Mouse (Mus musculus) frontal cortex, postnatal 25 days (tissue): ENCODE results near the gene Ccndbp1.
A peak's percentile ranks its signal among the peaks of the same experiment; 100 is the strongest.
"Not testable (repeated sequence)": the region's sequence is repeated elsewhere in the genome, so short reads cannot be mapped to it uniquely, and the experiment has no call there.

Source experiments
- DNase-seq, 2 experiments: peaks; one replicate each; pipeline ENCODE4 v3.0.0; 2022; ENCODE audit warnings: low spot score in 2 of 2

The Ccndbp1 gene

GRCm38 (mm10) chr2:121007925-121008663, at the start of gene Ccndbp1:
TSS of gene Ccndbp1 (plus strand) at chr2:121008403.
- DNase-seq, result peak; percentile 65 to 67

DNA sequence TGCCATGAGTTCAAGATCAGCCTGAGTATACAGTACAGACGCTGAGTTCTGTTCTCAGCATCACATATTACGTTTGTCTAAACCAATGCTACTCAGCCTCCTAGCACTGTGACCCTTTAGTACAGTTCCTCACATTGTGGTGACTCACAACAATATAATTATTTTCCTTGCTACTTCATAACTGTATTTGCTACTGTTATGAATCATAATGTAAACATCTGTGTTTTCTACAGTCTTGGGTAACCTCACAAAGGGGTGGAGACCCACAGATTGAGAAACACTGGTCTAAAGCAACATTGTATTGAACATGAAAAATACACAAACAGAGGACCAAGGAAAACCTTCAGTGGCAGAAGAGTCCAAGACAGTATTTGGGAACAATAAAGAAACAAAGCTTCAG, 48.8 kb upstream of the Ccndbp1 start:
- DNase-seq, result no peak

DNA sequence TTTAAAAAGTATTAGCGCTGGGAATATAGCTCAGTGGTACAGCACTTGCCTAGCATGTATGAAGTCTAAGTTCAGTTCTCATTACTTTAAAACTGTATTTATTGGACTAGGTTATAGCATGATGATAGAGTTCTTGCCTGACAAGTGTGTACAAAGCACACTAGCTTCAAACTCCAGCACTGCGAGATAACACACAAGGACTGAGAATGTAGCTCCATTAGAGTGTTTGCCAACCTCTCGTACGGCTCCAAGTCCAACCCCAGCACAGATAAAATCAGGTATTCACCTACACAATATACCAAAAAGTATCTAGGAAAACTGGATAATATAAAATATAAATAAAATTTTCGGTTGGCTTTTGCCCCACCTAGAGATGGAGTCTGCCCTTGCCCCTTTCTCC, 48.4 kb upstream of the Ccndbp1 start:
- DNase-seq, result no peak

GRCm38 (mm10) chr2:120960261-120960660, 47.9 kb upstream of the Ccndbp1 start:
- DNase-seq, result no peak

GRCm38 (mm10) chr2:120963110-120963509, 45.1 kb upstream of the Ccndbp1 start:
- DNase-seq, result no peak

DNA sequence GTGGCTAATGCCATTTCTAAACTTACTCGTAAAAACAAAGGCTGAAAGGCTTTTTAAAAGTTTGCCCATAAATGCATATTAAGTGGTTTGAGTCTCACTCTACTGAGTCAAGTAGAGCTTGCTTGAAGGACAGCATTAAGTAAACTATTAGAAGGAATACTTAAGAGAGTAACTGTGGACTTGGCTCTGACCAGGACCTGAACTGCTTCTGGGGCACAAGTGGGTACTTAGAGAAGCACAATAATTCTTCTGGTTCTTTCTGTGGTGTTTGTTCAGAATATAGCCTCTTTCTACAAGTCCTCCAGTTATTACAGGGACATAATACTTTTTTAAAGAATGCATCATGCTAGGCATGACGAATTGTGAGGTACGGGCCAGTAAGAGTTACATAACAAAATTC, 42.7 kb upstream of the Ccndbp1 start:
- DNase-seq, result no peak

DNA sequence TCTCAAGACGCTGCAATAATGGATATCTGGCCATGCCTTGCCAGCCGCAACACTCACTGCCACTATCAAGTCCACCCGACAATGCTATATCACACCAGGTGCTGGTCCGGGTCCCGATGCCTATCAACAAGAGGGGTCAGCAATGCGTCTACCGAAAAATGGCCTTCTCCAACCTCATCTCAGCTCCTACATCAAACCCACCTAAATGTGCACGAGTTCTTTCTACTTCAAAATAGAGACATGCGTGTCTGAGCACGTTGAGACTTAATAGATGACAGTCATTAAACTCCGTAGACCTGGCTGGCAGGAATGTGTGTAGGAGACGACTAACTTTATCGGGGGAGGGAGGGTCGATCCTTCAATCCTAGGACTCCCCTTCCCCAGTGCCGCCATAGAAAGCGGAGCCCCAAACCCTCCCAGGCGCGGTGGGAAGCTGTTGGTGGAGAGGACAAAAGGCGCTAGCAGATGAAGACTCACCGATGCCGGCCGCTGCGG, 38.1 kb upstream of the Ccndbp1 start:
- DNase-seq, result no peak

- DNase-seq, result peak; percentile 62 to 75
These were observed 37.6 kb upstream of the Ccndbp1 start, which contains the start of gene Ubr1 for GRCm38 (mm10) chr2:120970559-120971080. TSS of gene Ubr1 (minus strand) at chr2:120970715.

DNA sequence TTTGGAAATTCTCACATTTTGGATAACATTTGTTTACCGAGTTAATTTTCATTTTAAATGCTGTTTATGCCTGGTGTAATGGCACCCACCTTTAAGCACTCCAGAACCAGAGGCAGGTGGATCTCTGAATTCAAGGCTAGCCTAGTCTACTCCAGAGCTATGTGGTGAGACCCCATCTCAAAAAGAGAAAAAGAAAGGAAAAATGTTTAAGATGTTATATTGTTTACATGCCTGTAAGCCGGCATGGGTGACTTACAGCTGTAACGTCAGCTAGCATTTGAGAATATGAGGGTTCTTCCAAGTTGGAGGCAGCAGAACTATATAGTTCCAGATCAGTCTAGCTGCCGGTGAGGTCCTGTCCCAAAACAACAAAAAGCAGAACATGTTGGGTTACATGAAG, 36.4 kb upstream of the Ccndbp1 start:
- no peak for DNase-seq

DNA sequence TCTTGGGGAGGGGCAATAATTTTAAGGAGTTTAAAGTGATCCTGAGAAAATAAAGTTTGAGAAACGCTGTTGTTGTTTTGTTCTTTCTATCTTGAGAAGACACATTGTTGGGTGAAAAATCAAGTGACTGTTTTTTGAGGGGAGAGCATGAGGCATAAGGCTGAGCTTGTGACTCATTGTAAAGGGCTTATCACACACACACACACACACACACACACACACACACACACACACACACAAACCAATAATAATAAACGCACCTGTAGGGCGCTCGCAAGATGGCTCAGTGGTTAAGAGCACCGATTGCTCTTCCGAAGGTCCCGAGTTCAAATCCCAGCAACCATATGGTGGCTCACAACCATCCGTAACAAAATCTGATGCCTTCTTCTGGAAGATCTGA, 35.9 kb upstream of the Ccndbp1 start:
- not testable (repeated sequence) for DNase-seq

GRCm38 (mm10) chr2:120972964-120973363, 35.2 kb upstream of the Ccndbp1 start:
- DNase-seq, result no peak

DNA sequence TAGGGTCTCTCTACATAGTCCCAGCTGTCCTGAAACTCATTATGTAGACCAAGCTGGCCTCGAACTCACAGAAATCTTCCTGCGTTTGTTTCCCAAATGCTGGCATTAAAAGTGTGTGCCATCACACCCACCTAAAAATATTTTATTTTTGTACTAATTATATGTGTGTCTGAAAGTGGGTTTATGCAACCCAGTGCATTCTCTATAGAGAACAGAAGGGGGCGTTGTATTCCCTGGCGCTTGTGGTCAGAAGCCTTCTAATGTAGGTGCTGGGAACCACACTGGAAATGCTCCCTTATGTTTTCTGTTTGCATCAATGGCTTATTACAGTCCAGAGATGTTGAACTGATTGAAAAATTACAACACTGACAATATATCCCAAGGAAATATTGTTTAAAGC, 31.9 kb upstream of the Ccndbp1 start:
- DNase-seq, result no peak

GRCm38 (mm10) chr2:120976990-120977925, 30.9 kb upstream of the Ccndbp1 start, which contains the start of gene Tmem62:
TSS of gene Tmem62 (plus strand) at chr2:120977017.
- DNase-seq, result peak; percentile 41 to 47

DNA sequence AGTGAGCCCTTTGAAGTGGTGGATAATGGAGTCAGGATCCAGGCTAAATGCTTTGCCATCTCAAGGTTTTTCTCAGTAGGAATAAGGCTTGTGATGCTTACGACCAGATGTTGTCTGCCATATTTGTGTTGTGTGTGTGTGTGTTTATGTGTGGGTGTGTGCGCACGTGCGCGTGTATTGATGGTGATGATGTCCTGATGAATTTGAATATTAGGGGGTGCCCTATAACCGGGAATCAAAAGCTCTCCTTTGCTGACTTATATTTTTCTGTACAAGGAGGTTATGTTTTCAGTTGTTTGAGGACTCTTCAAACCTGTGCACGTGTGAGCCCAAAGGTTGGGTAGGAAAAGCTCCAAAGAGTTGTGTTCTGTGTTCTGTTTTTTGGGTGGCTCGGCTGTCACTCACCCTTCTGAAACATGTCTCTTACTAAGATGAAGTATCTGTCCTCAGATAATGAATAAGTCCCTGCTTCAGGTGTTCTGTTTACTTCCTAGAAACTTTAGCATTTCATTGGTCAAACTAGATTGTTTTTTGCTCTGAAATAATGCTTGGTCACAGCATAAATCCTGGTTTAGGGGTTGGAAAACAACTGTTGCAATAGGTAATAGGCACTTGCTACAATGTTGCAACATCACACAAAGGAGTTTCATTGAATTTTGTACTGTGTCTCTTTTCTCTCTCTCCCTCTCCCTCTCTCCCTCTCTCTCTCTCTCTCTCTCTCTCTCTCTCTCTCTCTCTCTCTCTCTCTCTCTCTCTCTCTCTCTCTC, 30.1 kb upstream of the Ccndbp1 start:
- no peak for DNase-seq

GRCm38 (mm10) chr2:120978693-120979037, 29.5 kb upstream of the Ccndbp1 start:
- DNase-seq, result no peak

DNA sequence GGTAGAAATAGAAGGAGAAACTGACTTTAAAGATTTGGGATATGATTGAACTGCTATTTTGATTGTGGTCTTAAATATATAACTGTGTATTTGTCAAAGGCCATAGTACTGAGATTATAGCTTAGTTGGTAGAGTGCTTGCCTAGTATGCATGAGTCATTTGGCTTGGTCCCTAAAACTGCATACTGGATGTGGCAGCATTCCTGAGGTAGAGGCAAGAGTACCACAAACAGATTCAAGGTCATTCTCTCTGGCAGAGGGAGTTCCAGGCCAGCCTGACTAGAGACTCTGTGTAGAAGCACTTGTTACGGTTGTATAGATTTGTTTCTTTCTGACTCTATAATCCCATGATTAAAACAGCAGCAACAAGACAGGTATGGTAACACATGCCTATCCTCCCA, 28.4 kb upstream of the Ccndbp1 start:
- no peak for DNase-seq

GRCm38 (mm10) chr2:120980861-120981260, 27.3 kb upstream of the Ccndbp1 start:
- DNase-seq, result no peak

DNA sequence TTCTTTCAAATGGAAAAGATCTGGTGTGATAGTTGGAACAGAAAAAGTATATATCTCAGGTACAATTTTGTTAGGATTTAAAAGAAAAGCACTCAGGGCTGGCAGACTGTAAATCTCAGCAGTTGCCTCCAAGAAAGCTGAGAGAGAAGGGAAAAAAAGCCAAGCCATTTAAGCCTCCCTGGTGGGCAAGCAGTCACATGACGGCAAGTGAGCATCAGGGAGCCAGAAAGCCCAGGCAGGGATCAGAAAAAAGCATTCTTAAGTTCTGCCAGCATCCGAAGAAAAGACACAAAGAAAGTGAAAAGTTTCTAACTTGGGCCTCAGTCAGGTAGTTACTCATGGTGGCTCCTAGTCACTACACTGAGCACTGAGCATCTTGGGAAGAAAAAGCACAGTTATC, 24.6 kb upstream of the Ccndbp1 start:
- no peak for DNase-seq

DNA sequence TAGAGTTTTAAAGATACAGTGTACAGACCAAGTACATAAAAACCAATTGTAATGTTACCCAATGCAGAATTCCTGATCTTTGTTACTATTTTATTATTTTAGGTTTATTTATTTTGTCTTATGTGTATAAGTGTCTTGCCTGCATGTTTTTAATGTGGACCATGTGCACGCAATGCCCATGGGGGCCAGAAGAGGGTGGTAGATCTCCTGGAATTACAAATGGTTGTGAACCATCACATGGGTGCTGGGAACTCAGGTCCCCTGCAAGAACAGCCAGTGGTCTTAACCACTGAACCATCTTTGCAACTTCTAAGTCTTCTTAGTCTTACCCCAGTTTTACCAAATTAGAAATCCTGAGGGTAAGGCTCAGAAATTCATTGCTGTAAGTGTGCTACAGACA, 23.0 kb upstream of the Ccndbp1 start:
- DNase-seq, result no peak

DNA sequence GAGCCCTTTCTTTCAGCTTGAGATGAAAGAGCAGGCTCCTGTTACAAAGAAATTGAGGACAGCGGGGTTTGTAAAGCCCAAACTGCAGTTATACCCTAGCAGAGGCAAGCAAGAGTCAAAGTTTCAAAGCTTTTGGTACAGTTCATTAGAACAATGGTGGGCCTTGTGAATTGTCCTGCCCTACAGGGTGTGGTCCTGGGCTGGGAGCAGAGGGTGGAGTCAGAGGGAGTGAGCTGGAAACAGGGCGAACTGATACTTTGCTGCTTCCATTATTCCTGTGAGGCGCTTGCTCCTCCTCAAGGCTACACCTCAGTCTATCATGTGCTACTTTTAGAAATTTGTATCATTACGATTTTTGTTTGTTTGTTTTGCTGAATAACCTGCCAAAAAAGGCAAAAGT, 17.0 kb upstream of the Ccndbp1 start:
- no peak for DNase-seq

DNA sequence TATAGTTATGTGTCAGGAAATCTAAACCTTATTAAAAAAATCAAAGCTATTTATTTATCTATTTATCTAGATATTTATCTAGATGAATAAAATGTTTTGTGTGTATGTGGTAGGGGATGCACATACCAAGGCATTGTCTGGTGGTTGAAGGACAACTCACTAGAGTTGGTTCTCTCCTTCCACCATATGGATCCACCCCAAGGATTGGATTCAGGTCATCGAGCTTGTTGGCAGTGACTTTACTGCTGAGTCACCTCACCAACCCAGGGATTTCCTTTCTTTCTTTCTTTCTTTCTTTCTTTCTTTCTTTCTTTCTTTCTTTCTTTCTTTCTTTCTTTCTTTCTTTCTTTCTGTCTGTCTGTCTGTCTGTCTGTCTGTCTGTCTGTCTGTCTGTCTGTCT, 11.6 kb upstream of the Ccndbp1 start:
- DNase-seq, result not testable (repeated sequence)

DNA sequence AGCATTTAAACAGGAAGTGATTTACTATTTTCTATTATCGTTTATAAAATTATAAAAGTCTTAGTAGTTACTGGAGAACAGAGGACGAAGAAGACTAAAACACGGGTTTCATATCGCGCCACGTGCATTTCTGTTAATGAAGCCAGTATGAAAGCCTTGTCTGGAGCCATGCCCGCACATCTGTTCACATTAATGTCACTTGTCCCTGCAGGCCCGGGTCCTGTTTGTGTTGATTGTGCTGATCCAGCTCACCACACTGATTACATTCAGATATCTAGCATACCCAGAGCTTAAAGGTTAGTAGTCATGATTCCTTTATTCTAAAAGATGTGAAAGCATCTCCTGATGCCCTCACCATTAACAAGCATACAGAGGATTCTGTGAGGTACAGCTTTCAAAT, 9.3 kb upstream of the Ccndbp1 start:
- no peak for DNase-seq
